Mouse (Mus musculus): Measurements from ENCODE around the gene Stub1.
A peak's percentile ranks its signal among the peaks of the same experiment; 100 is the strongest.
"Not testable (repeated sequence)": the region's sequence is repeated elsewhere in the genome, so short reads cannot be mapped to it uniquely, and the experiment has no call there.

Gene Stub1

DNA sequence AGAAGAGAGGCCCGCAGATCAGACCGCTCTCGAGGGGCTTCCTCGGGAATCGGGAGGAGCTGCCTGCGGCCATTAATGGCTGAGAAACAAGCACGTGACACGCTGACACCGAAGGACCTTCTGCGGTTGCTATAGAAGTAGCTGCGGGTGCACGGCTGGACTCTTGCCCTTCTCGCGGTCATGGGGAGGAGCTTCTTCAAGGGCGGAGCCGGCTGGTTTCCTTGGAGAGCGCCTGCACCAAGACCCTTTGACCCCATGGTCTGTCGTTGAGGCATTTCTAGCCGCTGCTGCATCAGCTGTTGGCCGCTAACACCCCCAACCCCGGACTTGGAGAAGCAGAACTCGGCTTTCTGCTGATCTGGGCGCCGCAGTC is at the start of gene Stub1:
TSS of gene Stub1 (minus strand) at position 114 of the 373 bp plus-strand sequence.
- DNase-seq (ENCODE audit: low spot score): peak; percentile 89

DNA sequence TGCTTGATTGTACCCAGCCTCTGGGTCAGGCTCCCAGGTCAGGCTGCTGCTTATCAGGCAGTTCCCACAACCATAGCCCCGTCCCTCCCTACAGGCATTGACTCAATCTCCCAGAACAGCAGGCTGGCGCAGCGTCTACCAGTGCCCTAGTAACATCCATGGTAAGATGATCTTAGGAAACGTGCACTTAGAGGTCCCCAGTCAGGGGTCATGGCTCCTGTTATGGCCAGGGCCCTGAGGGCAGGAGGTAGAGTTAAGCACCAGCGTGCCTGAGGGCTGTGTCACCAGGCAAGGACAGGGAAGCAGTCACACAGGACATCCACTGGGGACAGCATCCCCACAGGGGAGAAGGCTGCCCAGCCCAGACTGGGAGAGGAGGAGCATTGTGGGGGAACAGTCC is 49.1 kb upstream of the Stub1 start:
- DNase-seq (ENCODE audit: low spot score): no peak

DNA sequence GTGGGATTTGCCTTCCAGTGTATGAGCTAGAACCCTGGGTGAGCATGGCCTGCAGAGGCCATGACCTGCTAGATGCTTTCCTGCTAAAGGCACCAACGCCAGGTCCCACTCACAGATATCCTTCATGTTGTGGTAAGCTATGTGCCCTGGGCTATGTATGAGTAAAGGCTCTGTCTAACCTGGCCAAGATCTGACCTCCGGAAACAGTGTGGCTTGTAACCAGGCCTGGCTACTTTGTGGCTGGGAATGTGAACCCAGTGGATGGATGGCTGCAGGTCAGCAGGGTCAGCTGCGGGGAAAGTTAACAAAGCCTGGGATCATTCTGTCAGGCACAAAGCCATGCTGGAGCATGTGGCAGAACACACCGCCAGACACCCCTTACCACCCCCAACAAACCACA is 48.5 kb upstream of the Stub1 start:
- DNase-seq (ENCODE audit: low spot score): no peak

DNA sequence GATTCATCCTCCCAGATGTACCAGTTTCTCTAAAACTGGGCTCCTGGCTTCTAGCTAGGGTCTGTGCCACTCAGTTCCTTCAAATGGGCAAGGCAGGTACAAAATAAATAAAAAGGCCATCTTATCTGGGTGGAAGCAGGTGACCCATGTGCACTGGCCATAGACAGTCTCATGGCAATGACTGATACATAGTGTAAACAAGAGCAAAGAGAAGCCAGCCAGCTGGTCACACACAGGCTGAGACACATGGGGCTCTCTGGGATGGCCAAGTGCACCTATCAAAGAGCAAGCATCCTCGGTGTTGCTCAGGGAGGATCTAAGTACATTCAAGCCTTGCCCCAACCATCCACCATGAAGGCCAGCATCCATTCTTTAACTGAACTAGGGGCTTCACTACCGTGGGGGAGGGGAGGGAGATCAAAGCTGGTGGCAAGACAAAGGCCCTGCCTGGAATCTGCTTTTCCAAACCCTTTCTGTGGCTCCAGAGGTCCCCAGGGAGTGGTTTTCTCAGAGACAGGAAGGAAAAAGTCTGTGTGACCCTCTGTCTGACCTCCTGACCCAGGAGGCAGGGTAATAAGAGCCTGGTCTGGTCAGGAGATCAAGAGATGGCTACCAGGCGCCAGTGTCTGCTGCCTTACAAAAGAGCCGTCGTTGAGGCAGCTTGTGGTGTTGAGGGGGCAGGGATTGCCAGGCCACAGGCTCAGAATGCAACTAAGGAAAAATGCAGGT is 47.9 kb upstream of the Stub1 start:
- DNase-seq (ENCODE audit: low spot score): no peak

DNA sequence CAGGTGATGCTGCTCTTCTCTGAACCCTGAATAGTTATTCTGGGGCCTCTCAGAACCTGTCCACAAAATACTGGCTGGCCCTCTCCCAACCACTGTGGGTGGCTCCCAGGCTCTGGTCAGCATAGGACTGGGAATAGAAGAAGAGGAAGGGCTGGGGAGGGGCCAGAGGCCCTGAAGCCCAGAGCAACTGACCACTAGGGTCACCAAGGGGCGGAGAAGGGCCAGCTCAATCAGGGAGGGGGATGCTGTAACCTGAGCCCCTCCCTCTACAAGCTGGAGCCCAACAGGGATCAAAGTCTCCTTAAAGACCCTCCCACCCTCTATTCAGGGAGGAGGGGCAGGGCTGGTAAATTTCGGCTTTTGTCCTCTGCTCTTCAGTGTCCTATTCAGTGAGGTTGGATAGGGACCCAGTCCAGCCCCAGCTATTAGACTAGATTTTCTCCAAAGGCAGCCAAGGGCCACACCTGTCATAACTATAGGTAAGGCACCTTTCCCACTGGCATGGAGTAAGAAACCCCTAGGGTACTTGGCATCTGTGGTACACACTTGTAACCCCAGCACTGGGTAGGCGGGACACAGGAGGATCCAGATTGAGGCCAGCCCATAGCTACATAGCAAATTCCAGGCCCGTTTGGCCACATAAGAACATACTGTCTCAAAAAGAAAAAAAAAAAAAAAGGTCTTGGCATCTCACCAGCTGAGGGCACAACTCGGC is 47.1 kb upstream of the Stub1 start, which contains the start of gene Wfikkn1:
TSS of gene Wfikkn1 (minus strand) at position 663 of the 715 bp plus-strand sequence.
- DNase-seq (ENCODE audit: low spot score): no peak

DNA sequence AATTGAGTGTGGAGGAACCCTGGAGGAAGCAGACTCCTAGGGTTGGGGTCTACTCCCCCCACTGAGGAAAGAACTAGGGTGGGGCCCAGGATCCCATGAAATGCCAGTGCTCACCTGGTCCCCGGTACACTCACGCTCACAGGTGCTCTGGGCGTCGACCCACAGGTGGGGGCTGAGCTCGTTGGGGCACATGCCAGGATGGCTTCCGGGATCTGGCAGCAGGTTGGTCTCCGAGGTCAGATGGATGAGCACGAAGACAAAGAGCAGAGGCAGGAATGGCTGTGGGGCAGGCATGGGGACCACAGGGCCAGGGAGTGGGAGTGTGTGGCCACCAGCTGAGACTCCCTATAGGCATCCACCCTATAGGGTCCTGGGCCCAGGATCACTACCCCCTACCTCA is 46.5 kb upstream of the Stub1 start:
- DNase-seq (ENCODE audit: low spot score): no peak

DNA sequence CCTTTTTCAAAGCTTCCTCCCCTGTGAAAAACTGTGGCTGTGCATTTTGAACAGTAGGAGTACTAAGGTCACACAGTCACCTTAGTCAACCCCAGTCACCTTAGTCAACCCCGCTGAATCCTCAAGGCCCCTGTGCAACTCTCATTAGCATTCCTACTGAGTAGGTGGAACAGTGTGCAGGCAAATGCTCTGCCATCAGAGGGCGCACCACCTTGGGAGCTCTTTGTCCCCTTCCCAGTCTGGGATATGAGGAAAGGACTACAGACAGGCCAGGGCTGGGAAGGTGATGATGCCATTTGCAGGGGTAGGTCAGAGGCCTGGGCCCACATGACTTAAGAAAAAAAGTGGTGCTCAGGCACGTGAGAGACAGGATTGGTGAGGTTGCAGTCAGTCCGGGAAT is 46.1 kb upstream of the Stub1 start:
- no peak for DNase-seq (ENCODE audit: low spot score)

DNA sequence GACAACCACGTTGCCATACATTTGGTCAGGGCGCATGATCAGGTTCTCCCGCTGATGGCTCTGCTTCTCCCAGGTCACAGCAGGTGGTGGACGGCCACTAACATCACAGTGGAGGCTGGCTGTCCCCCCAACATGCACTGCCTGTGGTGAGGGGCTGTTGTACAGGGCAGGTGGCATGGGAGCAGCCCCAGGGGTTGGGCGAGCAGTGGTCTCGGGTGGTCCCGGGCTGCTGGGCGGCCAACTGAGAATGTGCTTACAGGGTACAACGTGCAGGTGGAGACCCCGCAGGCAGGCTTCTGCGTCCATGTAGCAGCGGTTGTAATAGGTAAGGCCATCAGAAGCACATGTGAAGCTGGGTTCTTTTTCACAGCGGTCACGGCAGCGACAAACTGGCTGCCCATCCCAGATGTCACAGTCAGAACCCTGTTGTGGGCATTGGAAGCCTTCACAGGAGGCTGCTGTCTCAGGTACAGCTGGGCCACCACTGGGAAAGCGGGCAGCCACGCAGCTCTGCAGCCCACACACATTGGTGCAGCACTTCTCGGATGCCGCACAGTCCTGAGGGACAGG is 45.5 kb upstream of the Stub1 start:
- DNase-seq (ENCODE audit: low spot score): no peak

DNA sequence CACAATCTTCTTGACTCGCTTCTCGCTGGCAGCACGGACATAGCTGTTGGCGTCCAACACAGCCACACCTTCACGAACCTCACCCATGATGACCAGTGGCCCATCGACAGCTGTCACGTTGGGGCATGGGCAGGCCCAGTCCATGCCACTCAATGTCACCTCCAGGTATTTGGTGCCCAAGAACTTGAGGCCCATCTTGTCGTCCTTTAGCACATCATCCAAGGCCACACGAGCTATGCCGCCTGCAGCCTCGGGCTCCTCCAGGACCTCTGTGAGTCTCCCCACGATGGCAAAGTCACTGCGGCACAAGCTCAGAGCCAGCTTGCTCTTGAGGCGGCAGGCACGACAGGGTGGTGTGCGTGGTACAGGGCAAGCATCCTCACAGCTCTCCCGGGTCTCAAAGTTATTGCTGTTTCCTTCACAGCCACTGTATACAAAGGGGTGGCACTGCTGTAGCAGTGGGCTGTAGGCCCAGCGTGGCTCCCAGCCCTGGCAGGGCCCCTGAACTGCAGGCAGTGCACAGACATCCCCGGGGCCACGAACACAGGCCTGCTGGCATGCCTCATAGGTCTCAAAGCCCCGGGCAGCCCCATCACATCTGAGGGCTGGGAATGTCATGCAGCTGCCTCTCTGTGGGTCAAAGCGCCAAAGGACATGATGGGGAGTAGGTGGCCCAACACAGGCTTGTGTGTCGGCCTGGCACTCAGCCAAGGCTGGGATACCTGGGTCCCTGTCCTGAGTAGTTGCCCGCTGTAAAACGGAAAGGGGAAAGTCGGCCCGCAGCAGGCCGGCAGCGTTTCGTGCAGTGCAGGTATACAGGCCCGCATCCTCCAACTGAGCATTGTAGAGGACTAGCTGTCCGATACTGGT is 44.8 kb upstream of the Stub1 start:
- DNase-seq (ENCODE audit: low spot score): no peak

DNA sequence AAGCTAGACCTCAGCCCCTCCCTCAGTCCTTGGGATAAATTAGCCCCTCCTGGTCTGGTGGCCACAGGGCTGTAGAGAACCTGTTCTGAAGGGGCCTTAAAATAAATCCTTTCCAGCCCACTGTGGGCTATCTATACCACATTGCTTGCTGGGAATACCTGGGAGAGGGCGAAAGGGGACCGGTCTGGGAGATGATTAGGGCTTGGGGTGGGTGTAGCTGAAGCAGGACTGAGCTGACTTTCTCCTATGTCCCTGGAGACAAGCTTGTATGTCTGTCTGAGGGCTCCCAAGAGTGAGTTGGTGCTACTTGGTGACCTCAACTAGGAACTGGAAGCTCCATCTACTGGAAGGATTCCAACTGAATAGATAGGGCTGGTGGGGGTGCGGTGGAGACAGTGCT is 43.8 kb upstream of the Stub1 start:
- DNase-seq (ENCODE audit: low spot score): no peak

DNA sequence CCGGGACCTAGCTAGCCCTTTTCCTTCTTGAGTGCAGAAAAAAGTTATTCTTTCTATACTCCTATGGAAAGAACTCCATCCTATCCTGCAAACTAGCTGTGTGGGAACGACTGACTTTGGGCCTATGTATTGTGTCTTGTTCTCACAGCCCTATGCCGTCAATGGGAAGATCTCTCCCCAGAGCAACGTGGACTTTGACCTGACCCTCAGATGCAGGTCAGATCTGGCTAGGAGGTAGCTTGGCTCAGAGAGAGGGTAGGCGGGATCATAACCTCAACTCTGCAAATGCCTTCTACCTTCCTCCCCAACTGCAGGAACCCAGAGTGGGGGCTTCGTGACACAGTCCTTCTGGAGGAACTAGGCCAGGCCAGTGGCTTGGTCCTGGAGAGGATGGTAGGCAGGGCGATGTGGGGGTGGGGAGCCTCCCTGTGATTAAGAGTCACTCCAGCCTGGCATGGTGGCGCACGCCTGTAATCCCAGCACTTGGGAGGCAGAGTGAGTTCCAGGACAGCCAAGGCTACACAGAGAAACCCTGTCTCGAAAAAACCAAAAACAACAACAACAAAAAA is 43.2 kb upstream of the Stub1 start:
- no peak for DNase-seq (ENCODE audit: low spot score)

DNA sequence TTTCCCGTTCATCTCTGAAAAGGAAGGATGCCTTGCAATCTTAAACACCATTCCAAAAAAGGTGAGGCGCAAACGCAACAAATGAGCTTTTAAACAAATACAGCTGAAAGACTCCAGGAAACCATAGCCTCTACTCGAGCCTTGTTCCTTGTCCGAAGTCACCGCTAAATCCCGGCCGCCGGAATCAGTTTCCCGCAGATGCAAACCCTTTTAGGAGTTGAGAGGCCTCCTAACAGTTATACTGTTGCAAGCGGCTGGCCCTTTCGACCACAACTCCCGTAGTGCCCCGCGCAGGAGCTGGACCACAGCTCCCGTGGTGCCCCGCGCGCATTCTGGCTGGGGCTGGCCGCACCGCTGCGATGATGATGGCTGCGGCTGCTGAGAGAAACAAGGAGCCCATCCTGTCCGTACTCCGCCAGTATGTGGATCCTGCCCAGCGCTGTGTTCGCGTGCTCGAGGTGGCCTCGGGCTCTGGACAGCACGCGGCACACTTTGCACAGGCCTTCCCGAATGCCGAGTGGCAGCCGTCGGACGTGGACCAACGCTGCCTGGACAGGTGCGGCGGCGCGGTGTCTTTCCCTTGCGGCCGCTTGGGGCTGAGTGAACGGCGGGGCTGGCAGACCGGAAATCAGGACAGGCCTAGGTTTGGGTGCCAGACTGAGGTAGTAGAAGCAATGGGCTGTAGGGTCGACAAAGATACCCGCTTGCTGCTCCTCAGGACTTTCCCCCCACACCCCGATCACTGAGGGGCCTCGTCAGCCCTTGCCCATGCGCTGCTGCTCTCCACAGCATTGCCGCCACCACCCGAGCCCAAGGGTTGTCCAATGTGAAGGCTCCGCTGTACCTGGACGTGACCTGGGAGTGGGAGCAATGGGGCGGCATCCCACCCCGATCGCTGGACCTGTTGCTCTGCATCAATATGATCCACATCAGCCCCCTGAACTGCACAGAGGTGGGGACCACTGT is 42.2 kb upstream of the Stub1 start:
- DNase-seq (ENCODE audit: low spot score): peak; percentile 90

DNA sequence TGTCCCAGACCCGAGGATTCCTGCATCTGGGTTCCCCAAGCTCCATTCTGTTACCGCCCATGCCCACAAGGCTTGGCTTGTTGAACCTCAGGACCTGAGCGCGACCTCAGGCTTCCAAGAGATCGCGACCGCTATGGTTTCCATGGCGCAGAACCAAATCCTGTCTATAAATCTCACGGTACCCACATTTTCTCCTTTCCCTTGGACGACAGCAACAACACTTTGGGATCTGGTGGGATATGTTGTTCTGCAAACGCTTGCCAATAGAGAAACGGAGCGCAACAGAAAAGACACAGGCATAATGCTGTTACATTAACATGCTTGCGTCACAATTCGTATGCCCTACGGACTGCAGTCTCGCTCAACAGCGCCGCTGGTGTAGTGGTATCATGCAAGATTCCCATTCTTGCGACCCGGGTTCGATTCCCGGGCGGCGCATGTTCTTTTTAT is 41.5 kb upstream of the Stub1 start, which contains the start of gene Mettl26:
TSS of gene Mettl26 (plus strand) at position 354 of the 450 bp plus-strand sequence.
- DNase-seq (ENCODE audit: low spot score): peak; percentile 98

DNA sequence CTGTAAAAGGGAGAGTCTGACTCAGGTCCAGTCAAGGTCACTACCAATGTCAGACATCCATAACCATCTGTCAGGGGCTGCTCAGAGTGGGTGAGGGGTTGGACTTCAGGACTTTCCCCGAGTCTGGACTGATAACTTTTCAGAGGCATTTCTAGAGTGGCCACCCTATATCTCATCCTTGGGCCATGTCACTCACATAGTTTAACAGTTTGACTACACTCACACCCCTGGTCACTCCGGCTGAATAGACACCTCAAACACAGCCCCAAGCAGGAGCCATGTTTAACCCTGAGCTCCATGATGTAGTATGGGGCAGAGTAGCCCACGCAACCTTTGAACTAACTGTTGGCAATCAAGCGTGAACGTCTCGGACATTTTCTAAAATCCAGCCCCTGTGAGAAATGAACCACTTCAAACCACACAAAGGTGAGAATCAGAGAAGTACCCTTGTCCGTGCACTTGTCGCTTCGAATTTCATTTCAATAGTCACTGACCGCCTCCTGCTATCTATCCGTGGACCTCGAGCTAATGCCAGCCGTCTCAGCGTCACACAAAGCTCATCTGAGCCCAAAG is 41.0 kb upstream of the Stub1 start:
- no peak for DNase-seq (ENCODE audit: low spot score)

DNA sequence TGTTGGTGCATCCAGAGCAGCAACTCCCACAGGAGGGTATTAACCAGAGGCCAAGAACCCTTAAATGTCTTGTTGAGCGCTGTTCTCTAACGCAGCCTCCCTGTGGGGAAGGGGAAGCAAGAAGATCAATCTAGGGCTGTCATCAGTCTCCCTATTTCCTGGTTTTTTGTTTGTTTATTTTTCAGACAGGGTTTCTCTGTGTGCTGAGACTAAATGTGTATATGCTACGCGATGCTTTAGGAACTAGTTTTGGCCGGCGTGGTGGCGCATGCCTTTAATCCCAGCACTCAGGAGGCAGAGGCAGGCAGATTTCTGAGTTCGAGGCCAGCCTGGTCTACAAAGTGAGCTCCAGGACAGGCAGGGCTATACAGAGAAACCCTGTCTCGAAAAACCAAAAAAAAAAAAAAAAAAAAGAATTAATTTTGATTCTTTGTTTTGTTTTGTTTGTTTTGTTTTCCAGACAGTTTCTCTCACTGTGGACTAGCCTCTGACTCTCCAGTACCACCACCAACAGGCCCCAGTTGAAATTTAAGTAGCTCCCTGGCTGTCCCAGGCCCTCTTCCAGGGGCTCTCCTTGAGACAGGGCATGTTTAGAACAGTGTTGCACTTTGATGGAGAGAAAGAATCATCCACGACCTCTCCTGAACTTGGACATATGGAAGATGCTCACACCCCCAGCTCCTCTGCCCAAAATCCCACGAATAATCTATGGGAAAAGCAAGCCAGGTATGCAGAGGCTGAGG is 40.4 kb upstream of the Stub1 start:
- no peak for DNase-seq (ENCODE audit: low spot score)

DNA sequence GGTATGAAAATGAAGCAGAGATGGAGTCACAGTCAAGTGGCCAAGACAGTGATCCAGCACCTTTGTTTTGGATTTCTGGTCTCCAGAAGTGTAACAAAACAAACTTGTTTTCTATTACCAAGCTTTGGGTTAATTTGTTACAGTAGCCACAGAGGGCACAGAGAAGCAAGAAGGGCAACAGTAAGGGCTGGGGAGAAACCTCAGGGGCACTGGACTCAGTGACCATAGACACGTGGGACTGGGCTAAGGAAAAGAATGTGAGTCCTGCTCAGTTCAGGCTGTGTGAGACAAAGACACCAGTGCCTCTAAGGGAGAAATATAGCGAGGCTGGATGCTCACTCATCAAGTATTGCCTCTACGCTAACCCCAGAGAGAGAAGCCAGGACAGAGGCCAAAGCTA is 39.5 kb upstream of the Stub1 start:
- no peak for DNase-seq (ENCODE audit: low spot score)

DNA sequence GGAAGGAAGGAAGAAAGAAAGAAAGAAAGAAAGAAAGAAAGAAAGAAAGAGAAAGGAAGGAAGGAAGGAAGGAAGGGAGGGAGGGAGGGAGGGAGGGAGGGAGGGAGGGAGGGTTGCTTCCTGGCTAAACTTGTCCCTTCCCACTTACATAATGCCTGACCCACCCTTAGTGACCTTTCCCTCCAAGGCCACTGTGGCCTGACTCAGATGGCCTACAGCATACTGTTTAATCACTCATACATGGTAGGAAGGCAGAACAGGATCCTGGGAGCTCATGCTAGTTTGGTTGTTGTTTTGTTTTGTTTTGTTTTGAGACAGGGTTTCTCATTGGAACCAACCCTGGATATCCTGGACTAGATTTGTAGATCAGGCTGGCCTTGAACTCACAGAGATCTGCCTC is 38.4 kb upstream of the Stub1 start:
- not testable (repeated sequence) for DNase-seq (ENCODE audit: low spot score)

DNA sequence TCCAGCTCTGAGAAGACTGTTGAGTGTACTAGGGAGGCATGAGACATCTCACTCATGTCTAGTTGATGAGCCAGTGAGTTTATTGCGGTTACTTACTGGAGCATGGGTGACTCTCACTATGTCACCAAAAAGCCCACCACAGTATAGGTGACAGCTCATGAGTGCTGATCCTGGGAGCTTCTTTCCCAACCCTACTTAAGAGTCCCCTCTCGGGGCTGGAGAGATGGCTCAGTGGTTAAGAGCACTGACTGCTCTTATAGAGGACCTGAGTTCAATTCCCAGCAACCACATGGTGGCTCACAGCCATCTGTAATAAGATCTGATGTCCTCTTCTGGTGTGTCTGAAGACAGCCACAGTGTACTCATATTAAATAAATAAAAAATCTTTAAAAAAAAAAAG is 36.8 kb upstream of the Stub1 start:
- DNase-seq (ENCODE audit: low spot score): no peak

DNA sequence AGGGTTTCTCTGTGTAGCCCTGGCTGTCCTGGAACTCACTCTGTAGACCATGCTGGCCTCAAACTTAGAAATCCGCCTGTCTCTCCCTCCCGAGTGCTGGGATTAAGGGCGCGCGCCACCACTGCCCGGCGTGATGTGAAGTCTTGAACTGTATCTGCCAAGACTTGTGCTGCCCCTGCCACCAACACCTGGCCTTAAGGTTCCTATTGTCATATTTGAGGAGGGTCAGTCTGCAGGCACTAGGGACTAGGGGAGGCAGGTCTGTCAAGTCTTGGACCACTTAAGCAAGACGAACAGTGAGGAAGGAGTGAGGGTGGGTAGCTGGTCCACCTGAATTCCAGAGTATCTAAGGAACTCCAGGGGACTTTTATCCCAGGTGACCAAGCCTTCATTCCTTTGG is 36.3 kb upstream of the Stub1 start:
- no peak for DNase-seq (ENCODE audit: low spot score)

Measured in layer of hippocampus, adult 11-12 months (tissue).